Mouse (Mus musculus) ovary, adult 18-20 months (tissue): Measurements from ENCODE around the gene Rtl8b.
"Not testable (repeated sequence)": the region's sequence is repeated elsewhere in the genome, so short reads cannot be mapped to it uniquely, and the experiment has no call there.

Experiments used
- DNase-seq: peaks from one replicate; pipeline ENCODE4 v3.0.0; 2022; ENCODE audit warnings: low spot score, mixed read lengths

The Rtl8b gene

GRCm38 (mm10) chrX:53670294-53670693 lies at the start of gene Rtl8b:
Rtl8b (minus strand) TSS chrX:53670408.
- DNase-seq: peak; percentile 76

- DNase-seq: peak; percentile 4
Observed at GRCm38 (mm10) chrX:53716323-53717182, 46.3 kb upstream of the Rtl8b start.

- DNase-seq: no peak
Observed at GRCm38 (mm10) chrX:53715942-53716322, 45.7 kb upstream of the Rtl8b start.

- DNase-seq: no peak
Observed at GRCm38 (mm10) chrX:53702673-53703072, 32.5 kb upstream of the Rtl8b start.

- no peak for DNase-seq
Observed at GRCm38 (mm10) chrX:53699225-53699624, 29.0 kb upstream of the Rtl8b start.

- DNase-seq: no peak
Observed at GRCm38 (mm10) chrX:53694008-53694777, 24.0 kb upstream of the Rtl8b start.

GRCm38 (mm10) chrX:53693141-53693540 lies 22.9 kb upstream of the Rtl8b start:
- DNase-seq: no peak

GRCm38 (mm10) chrX:53692065-53692464 lies 21.9 kb upstream of the Rtl8b start:
- DNase-seq: no peak

GRCm38 (mm10) chrX:53684676-53685075 lies 14.5 kb upstream of the Rtl8b start:
- DNase-seq: not testable (repeated sequence)

GRCm38 (mm10) chrX:53682650-53683049 lies 12.4 kb upstream of the Rtl8b start:
- DNase-seq: not testable (repeated sequence)

- DNase-seq: not testable (repeated sequence)
Observed at GRCm38 (mm10) chrX:53676943-53677342, 6.7 kb upstream of the Rtl8b start.

GRCm38 (mm10) chrX:53670696-53671095 lies 488 bp upstream of the Rtl8b start:
- not testable (repeated sequence) for DNase-seq

- not testable (repeated sequence) for DNase-seq
Observed at GRCm38 (mm10) chrX:53669557-53670270, 494 bp downstream of the Rtl8b start.

- DNase-seq: not testable (repeated sequence)
Observed at GRCm38 (mm10) chrX:53652917-53653316, 17.3 kb downstream of the Rtl8b start.

- DNase-seq: no peak
Observed at GRCm38 (mm10) chrX:53645885-53646284, 24.3 kb downstream of the Rtl8b start.

GRCm38 (mm10) chrX:53642980-53643961 lies 26.9 kb downstream of the Rtl8b start, which contains the start of gene Rtl8a:
Rtl8a (minus strand) TSS chrX:53643682.
- peak; percentile 61 for DNase-seq

- DNase-seq: not testable (repeated sequence)
Observed at GRCm38 (mm10) chrX:53642604-53642979, 27.6 kb downstream of the Rtl8b start.

GRCm38 (mm10) chrX:53638107-53638506 lies 32.1 kb downstream of the Rtl8b start:
- DNase-seq: not testable (repeated sequence)
